Mouse (Mus musculus) forebrain, embryonic 13.5 days (tissue): Measurements from ENCODE around the gene B3gntl1. TPM values are rescaled to one million over a fixed set of nuclear protein-coding genes. Genes with fewer than 3 reads are reported as not detected.

Experiments
- ATAC-seq: fragments of 200-750 bp; cut with Nextera tagmentation; 2 replicates; pipeline ENCODE4 v1.8.0; 2017
- H3K27ac ChIP-seq: fragments of 300-500 bp; sonication (generic); 2 replicates; pipeline ENCODE4 v1.5.1; 2015; ENCODE audit warnings: inconsistent platforms, mild to moderate bottlenecking, moderate library complexity
- H3K27me3 ChIP-seq: fragments of 300-500 bp; sonication (generic); 2 replicates; pipeline ENCODE4 v1.6.1; 2015; ENCODE audit warnings: mild to moderate bottlenecking, inconsistent platforms
- H3K36me3 ChIP-seq: fragments of 300-500 bp; sonication (generic); 2 replicates; pipeline ENCODE4 v1.6.1; 2015; ENCODE audit warnings: mild to moderate bottlenecking, inconsistent platforms; ENCODE audit not compliant: poor library complexity, severe bottlenecking
- H3K4me1 ChIP-seq: fragments of 300-500 bp; sonication (generic); 2 replicates; pipeline ENCODE4 v1.6.1; 2015; ENCODE audit warnings: inconsistent platforms
- H3K4me2 ChIP-seq: fragments of 300-500 bp; sonication (generic); 2 replicates; pipeline ENCODE4 v1.6.1; 2015; ENCODE audit warnings: inconsistent platforms, mild to moderate bottlenecking, moderate library complexity
- H3K4me3 ChIP-seq: fragments of 300-500 bp; sonication (generic); 2 replicates; pipeline ENCODE4 v1.5.1; 2015; ENCODE audit warnings: mild to moderate bottlenecking, inconsistent platforms
- H3K9ac ChIP-seq: fragments of 300-500 bp; sonication (generic); 2 replicates; pipeline ENCODE4 v1.6.1; 2015; ENCODE audit warnings: mild to moderate bottlenecking, inconsistent platforms
- H3K9me3 ChIP-seq: fragments of 300-500 bp; sonication (generic); replicated peaks from 2 replicates; pipeline ENCODE4 v1.6.1; 2016; ENCODE audit warnings: inconsistent platforms
- WGBS: fragments of 180-500 bp; shearing (Covaris S2); methylation state at CpG from one replicate; pipeline ENCODE4 v1.1.7; 2015; 5-methylcytosine and 5-hydroxymethylcytosine counted together
- polyA plus RNA-seq: library from polyadenylated mRNA; unstranded; fragments of >200 nt; fragmentation: Nextera tagmentation; extraction: Ambion mirVana; gene quantifications from 2 replicates; pipeline ENCODE4 v1.2.1, GENCODE M21; 2015

The B3gntl1 gene
- polyA plus RNA-seq, 1 experiment from 2014 or later: 5.8 TPM

- H3K4me1 ChIP-seq: no peaks in the 10 kb centered on the region
- H3K27me3 ChIP-seq: no peaks in the 10 kb centered on the region
- no peak overlapping the region for H3K9ac ChIP-seq
- no peak overlapping the region for H3K4me2 ChIP-seq
- 81% methylated on average over 4 of the region's 4 CpGs for WGBS
- no peaks in the 10 kb centered on the region for H3K9me3 ChIP-seq
- no peak overlapping the region for H3K27ac ChIP-seq
- no peak overlapping the region for H3K4me3 ChIP-seq
- H3K36me3 ChIP-seq: peaks cover 14% of the 10 kb centered on the region; the same call in 1 of the 2 replicates
- ATAC-seq: no peak
Measured at GRCm38 (mm10) chr11:121630406-121630805, 42.5 kb downstream of the B3gntl1 start.

DNA sequence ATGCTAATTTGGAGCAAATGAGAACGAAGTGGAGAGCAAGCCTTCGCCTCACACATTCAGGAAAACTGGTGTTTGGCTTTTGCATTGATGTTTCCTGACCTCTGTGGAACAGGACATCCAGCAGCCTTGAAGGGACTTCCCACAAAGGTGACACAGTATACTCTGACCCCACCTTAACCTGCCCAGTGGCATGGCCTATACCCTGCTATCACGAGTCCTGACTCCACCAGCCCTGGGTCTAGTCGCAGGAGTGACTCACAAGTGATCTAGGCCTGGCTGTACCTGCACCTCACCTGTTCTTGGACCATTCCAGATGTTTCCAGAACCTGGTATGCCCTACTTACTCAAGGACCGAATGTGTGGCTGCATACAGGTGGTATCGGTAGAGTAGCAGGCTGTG lies 43.4 kb downstream of the B3gntl1 start:
- WGBS: 92% methylated on average over 6 of the region's 6 CpGs
- no peak for ATAC-seq

GRCm38 (mm10) chr11:121627521-121627920 lies 45.4 kb downstream of the B3gntl1 start:
- Histone ChIP-seq H3K36me3 (peaks cover 22% of the 10 kb centered on the region), H3K27me3 (no peaks in the 10 kb centered on the region), H3K4me1 (no peaks in the 10 kb centered on the region), H3K27ac (no peak overlapping the region), H3K4me2 (no peak overlapping the region), H3K4me3 (no peak overlapping the region), H3K9me3 (no peaks in the 10 kb centered on the region), H3K9ac (no peak overlapping the region)
- ATAC-seq: no peak
- 89% methylated on average over 5 of the region's 5 CpGs for WGBS

More for the DNA sequence above, 43.4 kb downstream of the B3gntl1 start:
- Histone ChIP-seq H3K4me1 (no peaks in the 10 kb centered on the region), H3K4me2 (no peak overlapping the region), H3K36me3 (peaks cover 14% of the 10 kb centered on the region; the same call in 1 of the 2 replicates), H3K27ac (no peak overlapping the region), H3K27me3 (no peaks in the 10 kb centered on the region), H3K9ac (no peak overlapping the region), H3K9me3 (no peaks in the 10 kb centered on the region), H3K4me3 (no peak overlapping the region)

- H3K9me3 ChIP-seq: no peaks in the 10 kb centered on the region
- whole genome bisulfite sequencing: 83% methylated on average over 4 of the region's 4 CpGs
- H3K36me3 ChIP-seq: peaks cover 39% of the 10 kb centered on the region
- H3K4me1 ChIP-seq: no peaks in the 10 kb centered on the region
- H3K27ac ChIP-seq: no peak overlapping the region
- no peak overlapping the region for H3K4me3 ChIP-seq
- no peak overlapping the region for H3K4me2 ChIP-seq
- H3K9ac ChIP-seq: no peak overlapping the region
- ATAC-seq: no peak
- no peaks in the 10 kb centered on the region for H3K27me3 ChIP-seq
Measured at GRCm38 (mm10) chr11:121625007-121625406, 47.9 kb downstream of the B3gntl1 start.

DNA sequence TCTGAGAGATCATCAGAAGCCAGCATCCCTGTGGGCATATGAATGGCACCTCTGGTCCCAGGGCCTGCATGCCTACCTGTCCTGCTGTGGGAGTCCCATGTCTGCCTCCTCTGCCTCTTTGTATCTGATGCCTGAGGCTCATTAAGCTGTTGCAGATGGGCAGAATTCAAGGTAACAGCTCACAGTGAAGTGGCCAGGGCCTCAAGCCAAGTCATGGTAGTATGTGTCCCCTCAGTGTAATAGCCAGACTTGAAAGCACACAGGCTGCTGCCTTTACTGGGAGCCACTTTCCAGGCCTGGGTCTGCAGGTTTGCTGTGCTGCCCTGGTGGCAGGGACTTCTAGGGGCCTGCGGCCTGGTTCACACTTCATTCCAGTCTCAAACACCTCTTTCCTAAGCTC lies 55.6 kb downstream of the B3gntl1 start:
- Histone ChIP-seq H3K4me2 (no peak overlapping the region), H3K9me3 (no peaks in the 10 kb centered on the region), H3K9ac (no peak overlapping the region), H3K36me3 (peaks cover 82% of the 10 kb centered on the region), H3K4me3 (no peak overlapping the region), H3K4me1 (no peaks in the 10 kb centered on the region), H3K27ac (no peak overlapping the region), H3K27me3 (no peaks in the 10 kb centered on the region)
- no peak for ATAC-seq
- WGBS: 90% methylated on average over 1 of the region's 1 CpGs

- ATAC-seq: no peak
- H3K4me3 ChIP-seq: no peak overlapping the region
- H3K27me3 ChIP-seq: no peaks in the 10 kb centered on the region
- no peaks in the 10 kb centered on the region for H3K9me3 ChIP-seq
- no peaks in the 10 kb centered on the region for H3K4me1 ChIP-seq
- peaks cover 76% of the 10 kb centered on the region for H3K36me3 ChIP-seq
- H3K4me2 ChIP-seq: no peak overlapping the region
- no peak overlapping the region for H3K27ac ChIP-seq
- H3K9ac ChIP-seq: no peak overlapping the region
Measured at GRCm38 (mm10) chr11:121616501-121616900, 56.5 kb downstream of the B3gntl1 start.

DNA sequence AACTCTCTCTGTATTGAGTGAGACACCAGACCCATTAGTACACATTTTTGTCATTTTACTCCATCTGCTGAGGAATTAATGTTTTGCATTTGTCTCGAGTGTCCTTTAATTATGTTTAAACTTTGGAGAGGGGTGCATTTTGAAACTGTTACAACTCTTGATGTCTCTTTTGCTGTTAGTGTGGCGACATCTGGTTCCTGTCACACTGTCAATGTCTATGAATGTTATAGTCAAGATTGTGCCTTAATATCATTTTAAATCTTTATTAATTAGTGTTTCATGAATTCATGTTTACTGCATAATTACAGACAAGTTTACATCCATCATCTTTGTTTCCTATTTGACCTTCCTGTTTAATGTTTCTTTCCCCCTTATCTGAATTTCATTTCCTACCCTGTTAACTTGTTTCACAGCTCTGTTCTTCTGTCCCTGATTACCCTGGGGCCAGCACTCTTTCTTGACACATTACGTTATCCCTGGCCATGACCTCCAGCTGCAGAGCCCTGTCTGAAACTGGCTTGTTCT lies 56.9 kb downstream of the B3gntl1 start:
- peaks cover 79% of the 10 kb centered on the region for H3K36me3 ChIP-seq

GRCm38 (mm10) chr11:121610976-121611375 lies 62.0 kb downstream of the B3gntl1 start:
- ATAC-seq: no peak

More for the DNA sequence above, 56.9 kb downstream of the B3gntl1 start:
- Histone ChIP-seq H3K9me3 (no peaks in the 10 kb centered on the region), H3K9ac (no peak overlapping the region), H3K4me2 (no peak overlapping the region), H3K27ac (no peak overlapping the region), H3K4me3 (no peak overlapping the region), H3K27me3 (no peaks in the 10 kb centered on the region), H3K4me1 (no peaks in the 10 kb centered on the region)
- ATAC-seq: no peak
- 85% methylated on average over 3 of the region's 3 CpGs for WGBS

DNA sequence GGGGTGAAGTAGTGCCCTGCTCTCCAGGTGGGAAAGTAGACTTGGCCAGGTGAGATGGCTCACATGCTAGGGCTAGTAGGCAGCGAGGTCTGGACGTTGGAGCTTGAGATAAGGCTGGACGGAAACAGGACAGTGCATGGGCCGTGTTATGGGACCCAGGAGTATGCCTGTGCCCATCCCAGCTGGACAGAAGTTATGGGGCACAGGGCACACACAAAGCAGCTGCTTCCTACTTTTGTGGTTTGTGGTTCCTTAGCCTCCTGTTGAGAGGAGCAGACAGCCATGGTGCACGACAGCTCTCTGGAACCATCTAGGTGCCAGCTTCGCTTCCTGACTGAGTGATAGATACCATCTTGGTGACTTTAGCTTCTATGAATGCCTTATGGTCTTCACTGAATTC lies 67.3 kb downstream of the B3gntl1 start:
- Histone ChIP-seq H3K4me1 (no peaks in the 10 kb centered on the region), H3K9ac (no peak overlapping the region), H3K9me3 (no peaks in the 10 kb centered on the region), H3K27me3 (no peaks in the 10 kb centered on the region), H3K36me3 (peaks cover 93% of the 10 kb centered on the region), H3K27ac (no peak overlapping the region), H3K4me3 (no peak overlapping the region), H3K4me2 (no peak overlapping the region)
- ATAC-seq: no peak
- WGBS: 97% methylated on average over 6 of the region's 6 CpGs

More at GRCm38 (mm10) chr11:121610976-121611375, 62.0 kb downstream of the B3gntl1 start:
- Histone ChIP-seq H3K4me1 (no peaks in the 10 kb centered on the region), H3K27ac (no peak overlapping the region), H3K4me3 (no peak overlapping the region), H3K9me3 (no peaks in the 10 kb centered on the region), H3K4me2 (no peak overlapping the region), H3K27me3 (no peaks in the 10 kb centered on the region), H3K36me3 (peaks cover 75% of the 10 kb centered on the region), H3K9ac (no peak overlapping the region)

DNA sequence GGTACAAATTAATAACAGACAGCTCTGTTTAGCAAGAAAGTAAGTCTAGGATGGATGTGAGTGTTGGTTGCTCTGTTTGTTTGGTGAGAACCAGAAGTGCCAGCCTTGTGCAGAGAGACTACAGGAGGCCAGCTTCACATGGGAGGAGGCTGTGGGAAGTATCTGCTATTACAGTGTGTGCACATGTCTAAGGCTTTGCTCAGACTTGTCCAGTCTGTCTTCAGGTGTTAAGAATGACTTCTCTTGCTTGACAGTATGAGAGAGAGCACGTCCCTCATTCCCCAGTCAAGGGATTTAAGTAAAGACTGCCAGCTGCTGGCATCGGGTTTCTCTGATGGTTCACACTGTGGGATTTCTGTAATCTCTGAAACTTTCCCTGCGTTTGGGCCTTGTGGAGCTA lies 71.5 kb downstream of the B3gntl1 start:
- no peak overlapping the region for H3K9ac ChIP-seq
- H3K36me3 ChIP-seq: peaks cover 95% of the 10 kb centered on the region
- H3K4me2 ChIP-seq: no peak overlapping the region
- no peak for ATAC-seq
- no peak overlapping the region for H3K4me3 ChIP-seq
- no peak overlapping the region for H3K27ac ChIP-seq
- 87% methylated on average over 3 of the region's 3 CpGs for WGBS
- no peaks in the 10 kb centered on the region for H3K4me1 ChIP-seq
- no peaks in the 10 kb centered on the region for H3K27me3 ChIP-seq
- H3K9me3 ChIP-seq: no peaks in the 10 kb centered on the region

DNA sequence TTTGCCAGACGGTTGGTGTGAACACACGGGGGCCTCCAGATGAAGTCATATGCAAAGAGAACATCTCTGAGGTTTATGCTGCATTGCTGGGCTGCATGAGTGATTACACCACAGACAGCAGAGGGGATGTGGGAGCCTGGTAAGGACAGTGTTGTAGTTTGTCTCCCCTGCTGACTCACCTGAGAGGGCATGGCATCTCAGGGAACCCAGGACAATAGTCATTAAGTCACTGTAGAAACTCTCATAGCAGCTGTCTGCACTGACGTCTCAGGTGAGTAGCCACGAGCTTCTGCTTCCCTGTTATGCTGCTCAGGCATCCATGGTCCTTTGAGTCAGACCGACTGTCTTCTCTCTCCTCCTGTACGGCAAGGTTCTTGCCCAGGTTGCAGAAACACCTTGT lies 75.7 kb downstream of the B3gntl1 start:
- H3K27ac ChIP-seq: no peak overlapping the region
- H3K9me3 ChIP-seq: no peaks in the 10 kb centered on the region
- no peak for ATAC-seq
- WGBS: 86% methylated on average over 6 of the region's 6 CpGs
- H3K4me3 ChIP-seq: no peak overlapping the region
- H3K4me2 ChIP-seq: no peak overlapping the region
- no peak overlapping the region for H3K9ac ChIP-seq
- no peaks in the 10 kb centered on the region for H3K27me3 ChIP-seq
- peaks cover 86% of the 10 kb centered on the region for H3K36me3 ChIP-seq
- no peaks in the 10 kb centered on the region for H3K4me1 ChIP-seq

- Histone ChIP-seq H3K9ac (no peak overlapping the region), H3K4me3 (no peak overlapping the region), H3K27me3 (no peaks in the 10 kb centered on the region), H3K27ac (no peak overlapping the region), H3K36me3 (peaks cover 29% of the 10 kb centered on the region), H3K9me3 (no peaks in the 10 kb centered on the region), H3K4me2 (no peak overlapping the region), H3K4me1 (no peaks in the 10 kb centered on the region)
- ATAC-seq: no peak
Measured at GRCm38 (mm10) chr11:121581856-121582255, 91.1 kb downstream of the B3gntl1 start.
